Mouse (Mus musculus) embryonic facial prominence, embryonic 14.5 days (tissue): ENCODE measurements at regions not wholly inside any gene's neighbourhood (a gene's known extent, or its start where the extent isn't known, plus 50 kb on each side); places are given as distances from the start of the nearest gene placed in this dataset.
"Not testable (repeated sequence)": the region's sequence is repeated elsewhere in the genome, so short reads cannot be mapped to it uniquely, and the experiment has no call there.

Experiments
- ATAC-seq: fragments of 200-750 bp; cut with Nextera tagmentation; 2 replicates; pipeline ENCODE4 v1.8.0; 2017; ENCODE audit warnings: low read depth, moderate number of reproducible peaks, moderate TSS enrichment
- DNase-seq: peaks from one replicate; pipeline ENCODE4 v3.0.0-alpha.2; 2015; ENCODE audit warnings: low spot score
- H3K27ac ChIP-seq: fragments of 300-500 bp; sonication (generic); replicated peaks from 2 replicates; pipeline ENCODE4 v1.5.1; 2014; ENCODE audit warnings: low read depth, mild to moderate bottlenecking, low read length, moderate library complexity
- H3K27me3 ChIP-seq: fragments of 300-500 bp; sonication (generic); replicated peaks from 2 replicates; pipeline ENCODE4 v1.6.1; 2014; ENCODE audit warnings: low read length; ENCODE audit not compliant: control insufficient read depth, insufficient read depth
- H3K36me3 ChIP-seq: fragments of 300-500 bp; sonication (generic); 2 replicates; pipeline ENCODE4 v1.6.1; 2014; ENCODE audit warnings: low read length, mixed read lengths; ENCODE audit not compliant: control insufficient read depth, insufficient read depth
- H3K4me1 ChIP-seq: fragments of 300-500 bp; sonication (generic); 2 replicates; pipeline ENCODE4 v1.6.1; 2014; ENCODE audit warnings: antibody characterized with exemption, low read length; ENCODE audit not compliant: control insufficient read depth, insufficient read depth
- H3K4me2 ChIP-seq: fragments of 300-500 bp; sonication (generic); 2 replicates; pipeline ENCODE4 v1.6.1; 2014; ENCODE audit warnings: low read depth, mild to moderate bottlenecking, low read length, moderate library complexity, mixed read lengths
- H3K4me3 ChIP-seq: fragments of 300-500 bp; sonication (generic); 2 replicates; pipeline ENCODE4 v1.5.1; 2014; ENCODE audit warnings: low read depth, mild to moderate bottlenecking, low read length
- H3K9ac ChIP-seq: fragments of 300-500 bp; sonication (generic); 2 replicates; pipeline ENCODE4 v1.6.1; 2014; ENCODE audit warnings: low read depth, mild to moderate bottlenecking, low read length, moderate library complexity, mixed read lengths
- H3K9me3 ChIP-seq: fragments of 300-500 bp; sonication (generic); 2 replicates; pipeline ENCODE4 v1.6.1; 2016; ENCODE audit warnings: low read length; ENCODE audit not compliant: control insufficient read depth
- WGBS: fragments of 180-500 bp; shearing (Covaris S2); extraction: QIAGEN DNeasy Blood & Tissue Kit; methylation state at CpG from one replicate; pipeline ENCODE4 v1.1.7; 2014; 5-methylcytosine and 5-hydroxymethylcytosine counted together

DNA sequence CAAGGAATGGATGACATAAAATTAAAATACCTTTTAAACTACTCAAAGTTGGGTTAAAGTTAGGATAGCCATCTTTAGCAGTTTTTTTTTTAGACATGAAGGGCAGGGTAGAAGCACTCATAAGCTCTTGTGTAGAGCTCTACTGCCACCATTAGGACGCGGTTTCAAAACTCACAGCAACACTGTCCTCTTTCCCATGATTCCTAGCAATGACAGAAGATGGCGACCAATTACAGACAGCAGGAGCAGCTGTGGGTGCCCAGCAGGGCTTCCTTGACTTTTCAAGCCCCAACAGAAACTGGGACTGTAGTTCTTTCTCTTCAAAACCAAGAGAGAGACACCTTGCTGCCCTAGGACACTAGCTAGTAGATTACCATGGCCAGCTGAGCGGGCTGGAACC, 171.5 kb upstream of the Olfr1324 start:
- 74% methylated on average over 4 of the region's 4 CpGs for whole genome bisulfite sequencing
- H3K9me3 ChIP-seq, result no peaks in the 10 kb centered on the region
- H3K27me3 ChIP-seq, result no peaks in the 10 kb centered on the region
- H3K9ac ChIP-seq, result no peak overlapping the region
- peak overlapping the region; percentile 30 for H3K4me3 ChIP-seq
- DNase-seq, result peak; percentile 66
- H3K4me2 ChIP-seq, result peak overlapping the region; percentile 47
- H3K4me1 ChIP-seq, result no peaks in the 10 kb centered on the region
- H3K36me3 ChIP-seq, result no peaks in the 10 kb centered on the region
- peak; percentile 65; the same call in 1 of the 2 replicates for ATAC-seq
- peak overlapping the region; percentile 68 for H3K27ac ChIP-seq

GRCm38 (mm10) chrX:50597626-50598025, 169.3 kb upstream of the Olfr1324 start:
- not testable (repeated sequence) for H3K36me3 ChIP-seq, H3K27ac ChIP-seq, H3K4me2 ChIP-seq, H3K9ac ChIP-seq, H3K27me3 ChIP-seq, H3K4me1 ChIP-seq, ATAC-seq, DNase-seq, H3K9me3 ChIP-seq, H3K4me3 ChIP-seq
- WGBS, result 71% methylated on average over 3 of the region's 3 CpGs

DNA sequence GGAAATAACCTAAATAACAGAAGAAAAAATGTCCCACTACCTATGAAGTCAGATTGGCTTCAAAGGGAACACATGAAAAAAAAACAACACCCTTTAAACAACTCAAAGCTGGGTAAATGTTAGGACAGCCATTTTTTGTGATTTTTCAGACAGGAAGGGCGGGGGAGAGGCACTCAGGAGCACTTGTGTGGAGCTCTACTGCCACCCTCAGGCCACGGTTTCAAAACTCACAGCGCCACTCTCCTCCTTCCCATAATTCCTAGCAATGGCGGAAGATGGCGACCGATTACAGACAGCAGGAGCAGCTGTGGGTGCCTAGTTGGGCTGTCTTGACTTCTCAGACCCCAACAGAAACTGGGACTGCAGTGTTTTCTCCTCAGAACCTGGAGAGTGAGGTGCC, 168.8 kb upstream of the Olfr1324 start:
- ATAC-seq (no peak), DNase-seq (peak; percentile 57)
- H3K9ac ChIP-seq, result no peak overlapping the region
- no peak overlapping the region for H3K4me3 ChIP-seq
- H3K36me3 ChIP-seq, result no peaks in the 10 kb centered on the region
- H3K4me2 ChIP-seq, result no peak overlapping the region
- H3K4me1 ChIP-seq, result no peaks in the 10 kb centered on the region
- H3K27me3 ChIP-seq, result no peaks in the 10 kb centered on the region
- H3K27ac ChIP-seq, result no peak overlapping the region
- 52% methylated on average over 6 of the region's 6 CpGs for WGBS
- H3K9me3 ChIP-seq, result no peaks in the 10 kb centered on the region

DNA sequence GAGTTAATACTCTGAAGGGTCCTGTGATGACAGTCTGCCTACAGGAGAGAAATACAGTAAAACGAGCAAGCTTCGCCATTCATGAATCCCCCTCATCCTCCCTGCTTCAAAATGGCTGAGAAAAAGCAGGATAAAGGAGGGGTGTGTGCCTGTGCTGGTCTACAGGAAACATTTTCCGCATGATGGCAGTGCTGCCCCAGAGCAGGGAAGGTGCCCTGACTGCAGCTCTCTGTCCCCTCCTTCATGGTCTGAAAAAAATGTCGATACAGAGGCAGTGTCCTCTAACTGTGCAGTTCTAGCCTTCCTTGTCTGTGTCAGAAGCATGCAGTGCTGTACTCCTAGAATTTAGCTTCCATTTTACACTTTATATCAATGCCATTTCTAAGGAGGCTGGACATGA, 166.7 kb upstream of the Olfr1324 start:
- WGBS, result 75% methylated on average over 4 of the region's 4 CpGs
- H3K4me2 ChIP-seq, H3K27ac ChIP-seq, H3K4me1 ChIP-seq, H3K9ac ChIP-seq, ATAC-seq, H3K9me3 ChIP-seq, DNase-seq, H3K27me3 ChIP-seq, H3K4me3 ChIP-seq: not testable (repeated sequence)
- H3K36me3 ChIP-seq, result 0 out of 2 replicates have a peak, but pooled peaks cover 11% of the 10 kb centered on the region

GRCm38 (mm10) chrX:50591477-50591876, 163.2 kb upstream of the Olfr1324 start:
- Histone ChIP-seq H3K4me1 (no peaks in the 10 kb centered on the region), H3K27ac (no peak overlapping the region), H3K4me2 (peak overlapping the region; percentile 32; the same call in 1 of the 2 replicates), H3K9me3 (no peaks in the 10 kb centered on the region), H3K4me3 (no peak overlapping the region; the same call in 1 of the 2 replicates), H3K27me3 (no peaks in the 10 kb centered on the region), H3K9ac (no peak overlapping the region), H3K36me3 (0 out of 2 replicates have a peak, but pooled peaks cover 16% of the 10 kb centered on the region)
- DNase-seq (peak; percentile 60), ATAC-seq (no peak)
- WGBS, result 71% methylated on average over 4 of the region's 4 CpGs

GRCm38 (mm10) chrX:50590673-50591341, 162.5 kb upstream of the Olfr1324 start:
- H3K4me3 ChIP-seq, result peak overlapping the region; percentile 23
- WGBS, result 60% methylated on average over 8 of the region's 8 CpGs
- H3K9me3 ChIP-seq, result no peaks in the 10 kb centered on the region
- peak overlapping the region; percentile 32; the same call in 1 of the 2 replicates for H3K4me2 ChIP-seq
- H3K27ac ChIP-seq, result peak overlapping the region; percentile 55; the same call in 1 of the 2 replicates
- H3K36me3 ChIP-seq, result 0 out of 2 replicates have a peak, but pooled peaks cover 16% of the 10 kb centered on the region
- H3K27me3 ChIP-seq, result no peaks in the 10 kb centered on the region
- H3K4me1 ChIP-seq, result no peaks in the 10 kb centered on the region
- no peak overlapping the region for H3K9ac ChIP-seq
- DNase-seq (peak; percentile 60), ATAC-seq (no peak)

DNA sequence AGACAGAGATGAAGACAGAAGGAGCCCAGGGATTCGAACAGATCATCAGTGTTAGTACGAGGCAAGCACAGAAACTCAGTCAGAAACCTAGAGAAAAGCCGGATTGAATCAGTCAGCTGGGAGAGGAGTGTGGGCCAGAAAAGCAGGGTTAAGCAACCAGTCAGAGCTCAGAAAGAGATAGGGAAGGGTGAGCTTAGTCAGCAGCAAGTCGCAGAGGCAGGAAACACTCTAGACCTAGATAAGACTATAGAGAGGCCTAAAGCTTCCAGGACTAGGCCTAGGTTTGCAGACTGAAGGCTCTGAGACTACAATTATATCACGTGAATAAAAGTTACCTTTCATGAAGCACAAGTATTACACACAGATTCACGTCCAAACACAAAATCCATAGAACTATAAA, 160.6 kb upstream of the Olfr1324 start:
- 84% methylated on average over 6 of the region's 6 CpGs for WGBS
- Histone ChIP-seq H3K4me2 (no peak overlapping the region), H3K27ac (no peak overlapping the region), H3K9ac (no peak overlapping the region), H3K9me3 (no peaks in the 10 kb centered on the region), H3K4me3 (no peak overlapping the region), H3K4me1 (no peaks in the 10 kb centered on the region), H3K27me3 (no peaks in the 10 kb centered on the region), H3K36me3 (peaks cover 23% of the 10 kb centered on the region; the same call in 1 of the 2 replicates)
- DNase-seq, result no peak
- ATAC-seq, result no peak

DNA sequence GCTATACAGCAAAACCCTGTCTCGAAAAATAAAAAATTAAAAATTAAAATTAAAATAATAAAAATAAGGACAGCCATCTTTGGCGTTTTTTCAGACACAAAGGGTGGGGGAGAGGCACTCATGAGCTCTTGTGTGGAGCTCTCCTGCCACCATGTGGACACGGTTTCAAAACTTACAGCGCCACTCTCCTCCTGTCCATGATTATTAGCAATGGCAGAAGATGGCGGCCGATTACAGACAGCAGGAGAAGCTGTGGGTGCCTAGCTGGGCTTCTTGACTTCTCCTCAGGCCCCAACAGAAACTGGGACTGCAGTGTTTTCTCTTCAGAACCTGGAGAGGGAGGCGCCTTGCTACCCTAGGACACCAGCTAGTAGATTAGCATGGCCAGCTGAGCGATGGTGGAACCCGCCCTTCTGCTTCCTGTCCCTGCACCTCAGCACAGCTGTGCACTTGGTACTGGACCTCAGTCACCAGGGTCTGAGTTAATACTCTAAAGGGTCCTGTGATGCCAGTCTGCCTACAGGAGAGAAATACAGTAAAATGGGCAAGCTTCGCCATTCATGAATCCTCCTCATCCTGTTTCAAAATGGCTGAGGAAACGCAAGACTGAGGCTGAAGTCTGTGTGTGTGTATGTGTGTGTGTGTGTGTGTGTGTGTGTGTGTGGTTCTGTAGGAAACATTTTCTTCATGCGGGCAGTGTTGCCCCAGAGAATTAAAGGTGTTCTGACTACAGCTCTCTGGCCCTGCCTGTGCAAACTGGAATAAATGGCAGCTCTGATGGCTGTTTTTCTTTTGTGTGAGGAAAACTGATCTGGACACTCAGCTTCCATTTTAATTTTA, 155.7 kb upstream of the Olfr1324 start:
- Histone ChIP-seq H3K4me1 (no peaks in the 10 kb centered on the region), H3K27me3 (no peaks in the 10 kb centered on the region), H3K9me3 (no peaks in the 10 kb centered on the region), H3K36me3 (peaks cover 18% of the 10 kb centered on the region; the same call in 1 of the 2 replicates), H3K4me3 (peak overlapping the region; percentile 19), H3K27ac (no peak overlapping the region), H3K4me2 (peak overlapping the region; percentile 35), H3K9ac (no peak overlapping the region)
- DNase-seq (peak; percentile 29), ATAC-seq (no peak; the same call in 1 of the 2 replicates)
- 72% methylated on average over 11 of the region's 12 CpGs for WGBS
